Comparison of ENCODE assay signal across 7 mouse cellular contexts in the genomic region with DNA sequence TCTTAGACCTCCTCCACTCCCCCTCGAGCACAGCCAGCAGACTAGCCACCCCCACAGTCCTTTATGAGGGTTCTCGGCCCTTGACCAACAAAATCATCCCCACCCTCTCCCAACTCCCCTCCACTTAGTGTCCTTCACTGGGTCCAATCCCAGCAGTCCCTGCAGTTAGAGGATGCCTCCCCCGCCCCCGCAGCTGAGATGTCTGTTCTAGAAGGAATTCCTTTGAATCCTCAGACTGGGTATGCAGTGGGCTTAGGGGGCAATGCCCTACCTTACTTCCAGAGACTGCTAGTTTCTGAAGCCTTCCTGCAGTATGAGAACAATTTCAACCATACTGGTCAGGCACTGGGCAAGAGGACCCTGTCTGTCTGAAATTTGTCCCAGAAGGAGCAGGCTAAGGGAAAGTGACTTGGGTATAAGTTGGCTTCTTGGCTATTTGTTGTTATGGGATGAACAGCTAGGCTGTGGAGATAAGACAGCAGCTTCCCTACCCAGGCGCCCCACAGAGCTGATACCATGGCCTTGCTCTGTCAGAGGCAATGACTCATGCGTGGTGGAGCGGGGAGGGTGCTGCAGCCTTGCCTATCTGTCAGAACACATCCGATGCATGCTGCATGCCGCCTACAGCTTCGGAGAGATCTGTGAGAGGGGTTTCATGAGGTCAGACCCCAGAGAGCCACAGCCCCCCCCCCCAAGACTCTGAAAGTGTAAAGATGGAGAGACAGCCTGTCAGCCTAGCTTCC. TPM values are rescaled to one million over a fixed set of nuclear protein-coding genes. Genes with fewer than 3 reads are reported as not detected.
DNase-seq lines count a peak whose midpoint lies in the region; ATAC-seq and TF ChIP-seq lines count a peak whose summit lies in the region.

No protein-coding gene starts in this region.

- no peak overlapping the region for H3K4me3 ChIP-seq in lung, embryonic 14.5 days (ENCODE audit: low read depth, low read length)

- no peaks in the 10 kb centered on the region for H3K9me3 ChIP-seq in lung, embryonic 14.5 days (ENCODE audit: low read depth, low read length)

- no peak overlapping the region for H3K9ac ChIP-seq in lung, embryonic 14.5 days

- 46% methylated on average over 10 of the region's 10 CpGs for WGBS in lung, embryonic 14.5 days

- H3K4me2 ChIP-seq in lung, embryonic 14.5 days: no peak overlapping the region

- H3K36me3 ChIP-seq in lung, embryonic 14.5 days (ENCODE audit: insufficient read depth): no peaks in the 10 kb centered on the region

- DNase-seq in lung, embryonic 14.5 days: peak; percentile 16
- no peak for DNase-seq in lung, postnatal 10 days
- DNase-seq in adrenal gland, postnatal 10 days: peak; percentile 80
- DNase-seq in heart, postnatal 4 days: peak; percentile 50
- DNase-seq in spleen, postnatal 4 days (ENCODE audit: low spot score in 2 of 2): peak; percentile 84 to 87
- DNase-seq in lung, postnatal 36 days: no peak
- no peak for DNase-seq in layer of hippocampus, postnatal 36 days

- peak overlapping the region; percentile 24; the same call in 1 of the 2 replicates for H3K27ac ChIP-seq in lung, embryonic 14.5 days (ENCODE audit: low read depth)

- no peaks in the 10 kb centered on the region for H3K27me3 ChIP-seq in lung, embryonic 14.5 days (ENCODE audit: insufficient read depth, low read length)

- peak; percentile 84 for ATAC-seq in lung, embryonic 14.5 days (ENCODE audit: insufficient read depth)

- TF ChIP-seq CTCF in lung, embryonic 14.5 days (IDR thresholded peaks at IDR 0.05; ENCODE audit: low read depth): no peak

- no peaks in the 10 kb centered on the region for H3K4me1 ChIP-seq in lung, embryonic 14.5 days (ENCODE audit: insufficient read depth)

RNA-seq across cellular contexts. Expression of a gene that starts 34.1 kb away (rescaled TPM):
- polyA plus RNA-seq in lung, embryonic 14.5 days (2014; fragmentation: Nextera tagmentation; extraction: Ambion mirVana): 43.7 and 46.8 TPM in 2 replicates
- 10 to 100 TPM in 1 of 2 experiments, 1 to 10 TPM in 1; 8.8 to 10.5 TPM for total RNA-seq in adrenal gland, postnatal 10 days (2021)
- 10 to 100 TPM; 29.0 to 32.1 TPM for total RNA-seq in heart, postnatal 4 days (2021)
- 1 to 10 TPM; 2.6 to 2.9 TPM for total RNA-seq in layer of hippocampus, postnatal 36 days (2021)

RNA-seq across cellular contexts. Expression of a gene that starts 51.3 kb away (rescaled TPM):
- polyA plus RNA-seq in lung, embryonic 14.5 days (2014; fragmentation: Nextera tagmentation; extraction: Ambion mirVana): 2.9 and 3.9 TPM in 2 replicates
- 10 to 100 TPM; 16.6 to 21.0 TPM for total RNA-seq in adrenal gland, postnatal 10 days (2021)
- total RNA-seq in heart, postnatal 4 days (2021): 10 to 100 TPM; 25.1 to 29.4 TPM
- 10 to 100 TPM; 32.2 to 33.7 TPM for total RNA-seq in layer of hippocampus, postnatal 36 days (2021)

Comparison
In these comparisons a context has a peak if more than half of its experiments do, and no peak if none do; other contexts are left out.
1. DNase-seq: peak in lung, embryonic 14.5 days (single experiment), adrenal gland, postnatal 10 days (single experiment), heart, postnatal 4 days (single experiment) and spleen, postnatal 4 days (2 of 2); none in lung, postnatal 10 days (single experiment), lung, postnatal 36 days (single experiment) and layer of hippocampus, postnatal 36 days (0 of 2).